Mouse (Mus musculus) liver, embryonic 16.5 days (tissue): ENCODE data around the gene Aup1. TPM values are rescaled to one million over a fixed set of nuclear protein-coding genes. Genes with fewer than 3 reads are reported as not detected.

Source experiments
- ATAC-seq: fragments of 200-750 bp; cut with Nextera tagmentation; 2 replicates; pipeline ENCODE4 v1.8.0; 2017; ENCODE audit warnings: low read depth, mild to moderate bottlenecking, moderate number of reproducible peaks, moderate library complexity
- H3K27ac ChIP-seq: fragments of 300-500 bp; sonication (generic); 2 replicates; pipeline ENCODE4 v1.5.1; 2014; ENCODE audit warnings: mild to moderate bottlenecking, low read length
- H3K27me3 ChIP-seq: fragments of 300-500 bp; sonication (generic); 2 replicates; pipeline ENCODE4 v1.6.1; 2014; ENCODE audit warnings: low read depth, low read length, mixed read lengths; ENCODE audit not compliant: control insufficient read depth, insufficient read depth
- H3K36me3 ChIP-seq: fragments of 300-500 bp; sonication (generic); 2 replicates; pipeline ENCODE4 v1.6.1; 2014; ENCODE audit warnings: mild to moderate bottlenecking; ENCODE audit not compliant: control insufficient read depth, insufficient read depth
- H3K4me1 ChIP-seq: fragments of 300-500 bp; sonication (generic); 2 replicates; pipeline ENCODE4 v1.6.1; 2014; ENCODE audit warnings: low read depth, low read length, mixed read lengths; ENCODE audit not compliant: control insufficient read depth
- H3K4me2 ChIP-seq: fragments of 300-500 bp; sonication (generic); 2 replicates; pipeline ENCODE4 v1.6.1; 2014; ENCODE audit warnings: low read depth, low read length, mixed read lengths
- H3K4me3 ChIP-seq: fragments of 300-500 bp; sonication (generic); 2 replicates; pipeline ENCODE4 v1.5.1; 2014; ENCODE audit warnings: low read depth, mild to moderate bottlenecking, low read length
- H3K9ac ChIP-seq: fragments of 300-500 bp; sonication (generic); 2 replicates; pipeline ENCODE4 v1.6.1; 2014; ENCODE audit warnings: low read depth, low read length
- H3K9me3 ChIP-seq: fragments of 300-500 bp; sonication (generic); replicated peaks from 2 replicates; pipeline ENCODE4 v1.6.1; 2016; ENCODE audit warnings: low read length; ENCODE audit not compliant: control insufficient read depth
- WGBS: fragments of 180-500 bp; shearing (Covaris S2); extraction: QIAGEN DNeasy Blood & Tissue Kit; methylation state at CpG from one replicate; pipeline ENCODE4 v1.1.7; 2014; ENCODE audit not compliant: insufficient replicate concordance; 5-methylcytosine and 5-hydroxymethylcytosine counted together
- polyA plus RNA-seq: library from polyadenylated mRNA; unstranded; fragments of >200 nt; fragmentation: Nextera tagmentation; extraction: Ambion mirVana; gene quantifications from 2 replicates; pipeline ENCODE4 v1.2.1, GENCODE M21; 2015

Aup1 gene
- polyA plus RNA-seq, 1 experiment from 2014 or later, result 190 TPM

DNA sequence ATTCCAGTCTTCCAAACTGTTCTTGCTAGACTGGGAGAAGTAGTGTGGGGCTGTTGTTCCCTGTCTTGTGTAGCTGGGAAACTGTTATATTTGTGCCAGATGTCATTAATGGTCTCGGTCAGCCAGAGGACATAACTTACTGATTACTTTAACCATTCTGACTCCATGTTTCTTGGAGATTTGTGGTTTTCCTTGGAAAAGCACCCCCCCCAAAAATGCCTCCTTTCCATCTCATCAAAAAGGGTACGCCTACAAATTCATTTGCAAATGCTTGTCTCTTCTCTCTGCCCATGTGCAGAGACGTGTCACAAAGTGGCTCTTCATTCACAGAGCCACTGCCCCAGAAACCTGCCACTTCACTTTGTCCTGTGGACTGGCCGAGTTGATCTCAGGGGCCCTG lies 29.9 kb upstream of the Aup1 start:
- 50% methylated on average over 4 of the region's 4 CpGs for WGBS
- H3K9ac ChIP-seq, result peak overlapping the region; percentile 3; the same call in 1 of the 2 replicates
- no peaks in the 10 kb centered on the region for H3K36me3 ChIP-seq
- H3K4me3 ChIP-seq, result no peak overlapping the region
- H3K27ac ChIP-seq, result peak overlapping the region; percentile 83
- no peaks in the 10 kb centered on the region for H3K27me3 ChIP-seq
- ATAC-seq, result no peak
- peaks cover 59% of the 10 kb centered on the region for H3K4me1 ChIP-seq
- no peak overlapping the region for H3K4me2 ChIP-seq
- H3K9me3 ChIP-seq, result no peaks in the 10 kb centered on the region

- no peak overlapping the region for H3K4me2 ChIP-seq
- ATAC-seq, result no peak
- H3K4me3 ChIP-seq, result no peak overlapping the region
- peak overlapping the region; percentile 1; the same call in 1 of the 2 replicates for H3K27ac ChIP-seq
- no peaks in the 10 kb centered on the region for H3K27me3 ChIP-seq
- no peaks in the 10 kb centered on the region for H3K9me3 ChIP-seq
- WGBS, result 90% methylated on average over 4 of the region's 4 CpGs
- H3K36me3 ChIP-seq, result no peaks in the 10 kb centered on the region
- H3K9ac ChIP-seq, result no peak overlapping the region
- H3K4me1 ChIP-seq, result peaks cover 51% of the 10 kb centered on the region
Observed at GRCm38 (mm10) chr6:83025221-83025620, 29.1 kb upstream of the Aup1 start.

GRCm38 (mm10) chr6:83027293-83027692 lies 27.0 kb upstream of the Aup1 start:
- Histone ChIP-seq H3K36me3 (peaks cover 6% of the 10 kb centered on the region; the same call in 1 of the 2 replicates), H3K9ac (no peak overlapping the region), H3K4me2 (no peak overlapping the region), H3K27me3 (peaks cover 7% of the 10 kb centered on the region), H3K9me3 (no peaks in the 10 kb centered on the region), H3K4me1 (peaks cover 43% of the 10 kb centered on the region), H3K27ac (0 out of 2 replicates have a peak overlapping the region, but pooled peaks have one; percentile 9), H3K4me3 (no peak overlapping the region)
- WGBS, result 77% methylated on average over 8 of the region's 8 CpGs
- ATAC-seq, result no peak

DNA sequence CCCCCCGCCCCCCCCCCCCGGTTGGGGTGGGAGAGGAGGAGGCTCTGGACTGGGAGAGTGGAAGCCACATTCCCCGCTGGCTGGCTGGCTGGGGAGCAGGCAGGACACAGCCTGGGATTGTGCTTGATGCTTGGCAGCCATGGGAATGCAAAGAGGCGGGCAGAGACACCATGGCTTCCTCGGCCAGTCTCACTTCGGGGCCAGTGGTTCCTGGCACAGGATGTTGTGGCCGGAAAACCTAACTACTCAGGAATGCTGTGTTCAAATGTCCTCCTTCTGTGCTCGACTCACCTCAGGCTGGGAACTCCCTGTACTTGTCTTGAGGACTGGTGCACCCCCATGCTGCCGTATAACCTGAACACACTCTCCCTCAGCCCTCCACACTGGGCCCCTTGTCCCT lies 26.6 kb upstream of the Aup1 start:
- Histone ChIP-seq H3K4me1 (peaks cover 42% of the 10 kb centered on the region), H3K9me3 (no peaks in the 10 kb centered on the region), H3K36me3 (peaks cover 6% of the 10 kb centered on the region; the same call in 1 of the 2 replicates), H3K4me3 (no peak overlapping the region), H3K9ac (no peak overlapping the region), H3K27ac (no peak overlapping the region), H3K4me2 (no peak overlapping the region), H3K27me3 (peaks cover 7% of the 10 kb centered on the region)
- WGBS, result 49% methylated on average over 7 of the region's 9 CpGs
- ATAC-seq, result no peak

GRCm38 (mm10) chr6:83029777-83030176 lies 24.5 kb upstream of the Aup1 start:
- Histone ChIP-seq H3K4me1 (peaks cover 30% of the 10 kb centered on the region), H3K9ac (no peak overlapping the region), H3K4me3 (no peak overlapping the region), H3K36me3 (peaks cover 6% of the 10 kb centered on the region; the same call in 1 of the 2 replicates), H3K27me3 (peaks cover 7% of the 10 kb centered on the region), H3K4me2 (no peak overlapping the region), H3K9me3 (no peaks in the 10 kb centered on the region), H3K27ac (no peak overlapping the region)
- no peak for ATAC-seq
- WGBS, result 67% methylated on average over 10 of the region's 10 CpGs

DNA sequence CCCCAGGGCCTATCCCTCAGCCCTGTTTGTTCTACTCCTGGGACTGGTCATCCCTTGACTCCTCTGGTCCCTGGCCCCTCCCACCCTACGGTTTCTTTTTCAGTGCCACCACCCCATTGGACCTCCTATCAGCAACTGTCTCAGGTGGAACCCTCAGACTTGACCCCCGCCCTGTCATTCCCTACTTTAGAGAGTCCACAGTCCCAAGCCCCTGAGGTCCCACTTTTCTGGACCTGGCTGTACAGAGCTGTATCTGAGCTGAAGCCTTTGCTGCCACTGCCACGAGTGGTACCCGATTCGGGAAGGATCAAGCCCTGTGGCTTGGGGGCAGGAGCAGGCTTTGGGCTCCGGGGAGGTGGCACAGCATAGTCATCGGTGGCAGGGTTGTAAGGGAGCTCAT lies 23.2 kb upstream of the Aup1 start:
- ATAC-seq, result no peak
- no peak overlapping the region for H3K27ac ChIP-seq

DNA sequence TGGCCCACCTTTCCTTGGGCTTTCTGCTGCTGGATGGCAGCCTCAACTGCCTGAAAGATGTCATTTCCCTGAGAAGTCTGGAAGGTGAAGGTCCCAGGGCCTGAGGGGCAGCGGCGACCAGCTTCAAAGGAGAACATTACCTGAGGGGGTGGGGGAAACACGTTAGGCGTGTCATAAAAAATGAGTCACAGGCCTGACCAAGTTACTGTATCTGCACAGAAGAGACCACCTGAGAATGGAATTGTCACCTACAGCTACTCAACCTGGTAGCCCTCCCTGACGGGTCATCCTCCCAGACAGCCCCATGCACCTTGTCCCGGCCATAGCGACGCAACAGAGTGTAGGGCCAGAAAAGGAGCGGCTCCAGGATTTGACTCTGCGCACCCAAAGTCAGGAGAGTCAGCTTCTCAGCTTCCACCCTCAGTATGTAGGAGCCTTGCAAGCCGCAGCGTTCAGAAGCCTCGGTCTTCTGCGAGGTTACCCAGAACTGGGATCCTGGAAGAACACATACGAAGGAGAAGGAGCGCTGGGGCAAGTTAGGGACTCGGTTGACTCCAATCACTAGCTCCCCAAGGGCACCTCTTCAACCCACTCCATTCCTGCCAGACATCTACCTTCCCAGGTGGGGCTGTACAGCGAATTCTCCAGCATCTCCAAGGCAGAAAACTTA lies 22.3 kb upstream of the Aup1 start:
- Histone ChIP-seq H3K9ac (peak overlapping the region; percentile 77), H3K4me1 (peaks cover 26% of the 10 kb centered on the region), H3K4me2 (peak overlapping the region; percentile 66), H3K27me3 (peaks cover 14% of the 10 kb centered on the region), H3K36me3 (peaks cover 6% of the 10 kb centered on the region; the same call in 1 of the 2 replicates), H3K4me3 (peak overlapping the region; percentile 78), H3K27ac (peak overlapping the region; percentile 83), H3K9me3 (no peaks in the 10 kb centered on the region)
- ATAC-seq, result no peak
- 58% methylated on average over 18 of the region's 18 CpGs for WGBS

More for the DNA sequence above, 23.2 kb upstream of the Aup1 start:
- H3K4me2 ChIP-seq, result no peak overlapping the region
- peaks cover 6% of the 10 kb centered on the region; the same call in 1 of the 2 replicates for H3K36me3 ChIP-seq
- no peak overlapping the region for H3K4me3 ChIP-seq
- peaks cover 14% of the 10 kb centered on the region for H3K27me3 ChIP-seq
- H3K9ac ChIP-seq, result no peak overlapping the region
- H3K4me1 ChIP-seq, result peaks cover 26% of the 10 kb centered on the region
- WGBS, result 71% methylated on average over 7 of the region's 7 CpGs
- H3K9me3 ChIP-seq, result no peaks in the 10 kb centered on the region

DNA sequence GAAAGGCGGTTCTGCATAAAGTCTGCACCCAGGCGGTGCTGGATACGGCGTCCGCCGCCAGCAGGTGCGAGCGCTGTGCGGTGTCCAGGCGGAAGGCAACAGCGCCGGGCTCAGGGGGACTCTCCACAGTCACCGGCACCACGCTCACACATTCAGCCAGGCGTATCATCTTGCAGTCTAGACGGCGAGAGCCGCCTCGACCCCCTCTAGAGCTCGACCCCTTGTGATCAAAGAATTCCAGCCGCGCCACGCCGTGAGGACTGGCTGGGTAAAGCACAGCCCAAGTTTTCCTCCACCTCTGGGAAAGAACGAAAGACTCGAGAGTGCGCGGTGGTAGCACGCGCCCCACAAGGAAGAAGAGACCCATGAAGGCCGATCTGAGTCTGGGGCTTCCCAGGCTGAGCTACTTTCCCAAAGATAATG lies 21.5 kb upstream of the Aup1 start:
- Histone ChIP-seq H3K4me1 (peaks cover 26% of the 10 kb centered on the region), H3K27ac (peak overlapping the region; percentile 83), H3K4me3 (peak overlapping the region; percentile 78), H3K9me3 (no peaks in the 10 kb centered on the region), H3K4me2 (peak overlapping the region; percentile 66), H3K9ac (peak overlapping the region; percentile 77), H3K36me3 (peaks cover 6% of the 10 kb centered on the region; the same call in 1 of the 2 replicates), H3K27me3 (peaks cover 14% of the 10 kb centered on the region)
- WGBS, result under 1% methylated on average over 31 of the region's 31 CpGs
- ATAC-seq, result peak; percentile 70
